Mouse (Mus musculus): Measurements from ENCODE around the gene Adamts10. TPM values are rescaled to one million over a fixed set of nuclear protein-coding genes. Genes with fewer than 3 reads are reported as not detected.

The Adamts10 gene
- 56.2 and 68.3 TPM in 2 replicates for polyA plus RNA-seq (2012)

GRCm38 (mm10) chr17:33523918-33524755, at the start of gene Adamts10:
Adamts10 (plus strand) TSS chr17:33524204.

GRCm38 (mm10) chr17:33555223-33555855, 31.3 kb downstream of the Adamts10 start, which contains the start of gene Myo1f:
Myo1f (plus strand) TSS chr17:33555707.

Other genes with a start within 250 kb of the Adamts10 start
- 0.34 and 0.60 TPM in 2 replicates for gene Zfp955b, start 234.7 kb upstream of the Adamts10 start, polyA plus RNA-seq (2012)
- gene Zfp81, start 165.3 kb upstream of the Adamts10 start, polyA plus RNA-seq (2012), result 0.19 and 0.39 TPM in 2 replicates
- gene Zfp101, start 129.6 kb upstream of the Adamts10 start, polyA plus RNA-seq (2012), result 0.43 and 0.53 TPM in 2 replicates
- 0.03 TPM in 1 of 2 replicates, not detected in the other for gene Actl9, start 91.3 kb upstream of the Adamts10 start, polyA plus RNA-seq (2012)
- gene Myo1f, start 31.5 kb downstream of the Adamts10 start, polyA plus RNA-seq (2012), result 27.5 and 42.2 TPM in 2 replicates
- 130 and 136 TPM in 2 replicates for gene Zfp414, start 104.9 kb downstream of the Adamts10 start, polyA plus RNA-seq (2012)
- 14.0 and 31.9 TPM in 2 replicates for gene Pram1, start 113.9 kb downstream of the Adamts10 start, polyA plus RNA-seq (2012)
- 1,164 and 1,714 TPM in 2 replicates for gene Hnrnpm, start 162.7 kb downstream of the Adamts10 start, polyA plus RNA-seq (2012)
- 16.8 and 20.2 TPM in 2 replicates for gene March2, start 194.5 kb downstream of the Adamts10 start, polyA plus RNA-seq (2012)
- gene Rab11b, start 236.3 kb downstream of the Adamts10 start, polyA plus RNA-seq (2012), result 161 and 162 TPM in 2 replicates

Data from megakaryocyte-erythroid progenitor cell, adult 5 weeks (primary cell).